Mouse (Mus musculus) cerebellum, adult 9-11 months (tissue): ENCODE measurements around the gene Otos.

Experiments
- DNase-seq: peaks from one replicate; pipeline ENCODE4 v3.0.0; 2022

Otos gene

GRCm38 (mm10) chr1:92596019-92596418 is 52.6 kb downstream of the Otos start:
- DNase-seq = no peak
